Mouse (Mus musculus): ENCODE data around the gene Fndc8.

The Fndc8 gene

DNA sequence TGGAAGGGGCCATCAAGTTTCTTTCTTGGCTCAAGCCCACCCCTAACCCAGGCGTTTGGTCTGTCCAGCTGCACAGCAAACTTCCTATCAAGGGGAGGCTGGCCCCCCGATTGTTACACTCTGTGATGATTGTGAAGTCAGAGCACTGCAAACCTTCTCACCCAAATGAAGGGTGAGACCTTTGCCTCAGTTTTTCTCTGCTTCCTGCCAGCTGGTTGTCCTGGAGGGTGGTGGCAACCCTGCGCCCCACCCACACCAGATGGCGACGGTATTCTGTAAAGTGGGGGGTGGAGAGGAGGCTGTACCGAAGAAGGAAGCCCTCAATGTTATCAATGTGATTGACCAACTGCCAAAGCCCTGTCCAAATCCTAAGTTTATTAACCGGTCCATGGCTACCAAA lies at the start of gene Fndc8:
Fndc8 (plus strand) TSS at position 189 of the 400 bp plus-strand sequence.
- DNase-seq (ENCODE audit: low read depth, low spot score), result no peak
- no peaks in the 10 kb centered on the region for H3K36me3 ChIP-seq (ENCODE audit: control insufficient read depth, insufficient read depth, low read length, poor library complexity, severe bottlenecking)
- H3K27me3 ChIP-seq (ENCODE audit: control insufficient read depth, insufficient read depth, low read length, poor library complexity, severe bottlenecking), result no peaks in the 10 kb centered on the region

GRCm38 (mm10) chr11:82844771-82845414 lies 47.0 kb upstream of the Fndc8 start:
- no peak for DNase-seq (ENCODE audit: low read depth, low spot score)
- no peaks in the 10 kb centered on the region for H3K36me3 ChIP-seq (ENCODE audit: control insufficient read depth, insufficient read depth, low read length, poor library complexity, severe bottlenecking)
- no peaks in the 10 kb centered on the region for H3K27me3 ChIP-seq (ENCODE audit: control insufficient read depth, insufficient read depth, low read length, poor library complexity, severe bottlenecking)

GRCm38 (mm10) chr11:82845415-82846078 lies 46.4 kb upstream of the Fndc8 start:
- DNase-seq (ENCODE audit: low read depth, low spot score), result peak; percentile 67
- H3K36me3 ChIP-seq (ENCODE audit: control insufficient read depth, insufficient read depth, low read length, poor library complexity, severe bottlenecking), result no peaks in the 10 kb centered on the region
- H3K27me3 ChIP-seq (ENCODE audit: control insufficient read depth, insufficient read depth, low read length, poor library complexity, severe bottlenecking), result no peaks in the 10 kb centered on the region

DNA sequence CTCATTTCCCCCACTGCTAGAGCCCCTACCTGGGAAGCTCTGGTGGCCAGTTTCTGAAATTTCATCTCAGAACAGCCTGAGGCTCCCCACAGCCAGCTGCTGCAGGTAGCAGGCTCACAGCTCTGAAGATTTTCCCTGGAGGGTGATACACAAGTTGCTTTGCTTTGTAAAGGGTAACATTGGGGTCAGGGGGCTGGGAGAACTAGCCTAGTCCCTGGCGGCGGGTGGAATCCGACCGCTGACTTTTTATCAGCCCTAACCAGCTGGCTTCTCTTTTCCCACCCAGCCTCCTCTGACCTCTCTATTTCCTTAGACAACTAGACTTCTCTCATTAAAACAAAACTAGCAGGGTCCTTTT lies 45.9 kb upstream of the Fndc8 start:
- Histone ChIP-seq H3K27me3 (ENCODE audit: control insufficient read depth, insufficient read depth, low read length, poor library complexity, severe bottlenecking) (no peaks in the 10 kb centered on the region), H3K36me3 (ENCODE audit: control insufficient read depth, insufficient read depth, low read length, poor library complexity, severe bottlenecking) (no peaks in the 10 kb centered on the region)
- DNase-seq (ENCODE audit: low read depth, low spot score), result no peak

- no peak for DNase-seq (ENCODE audit: low read depth, low spot score)
Observed at GRCm38 (mm10) chr11:82846938-82847337, 45.0 kb upstream of the Fndc8 start.

DNA sequence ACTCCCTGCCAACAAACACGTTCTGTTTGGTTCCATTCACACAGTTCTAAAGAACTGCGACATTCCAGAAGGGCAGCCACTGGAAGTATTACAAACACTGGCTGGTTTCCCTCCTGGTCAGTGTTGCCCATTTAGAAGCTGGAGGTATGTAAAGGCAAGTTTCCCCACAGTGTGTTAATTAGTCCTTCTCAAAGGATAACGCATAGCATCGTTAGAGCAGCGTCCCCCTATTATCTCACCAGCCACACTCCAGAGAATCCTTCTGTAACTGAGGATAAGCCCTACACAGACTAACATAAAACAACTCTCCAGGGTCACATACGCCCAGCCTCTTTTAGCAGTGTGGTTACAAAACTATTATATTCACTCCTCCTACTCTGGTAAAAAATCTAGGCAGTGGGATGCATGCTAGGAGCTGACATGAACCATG lies 44.3 kb upstream of the Fndc8 start:
- H3K27me3 ChIP-seq (ENCODE audit: control insufficient read depth, insufficient read depth, low read length, poor library complexity, severe bottlenecking), result no peaks in the 10 kb centered on the region
- no peaks in the 10 kb centered on the region for H3K36me3 ChIP-seq (ENCODE audit: control insufficient read depth, insufficient read depth, low read length, poor library complexity, severe bottlenecking)
- DNase-seq (ENCODE audit: low read depth, low spot score), result no peak

More at GRCm38 (mm10) chr11:82846938-82847337, 45.0 kb upstream of the Fndc8 start:
- Histone ChIP-seq H3K36me3 (ENCODE audit: control insufficient read depth, insufficient read depth, low read length, poor library complexity, severe bottlenecking) (no peaks in the 10 kb centered on the region), H3K27me3 (ENCODE audit: control insufficient read depth, insufficient read depth, low read length, poor library complexity, severe bottlenecking) (no peaks in the 10 kb centered on the region)

GRCm38 (mm10) chr11:82850259-82850658 lies 41.7 kb upstream of the Fndc8 start:
- no peaks in the 10 kb centered on the region for H3K36me3 ChIP-seq (ENCODE audit: control insufficient read depth, insufficient read depth, low read length, poor library complexity, severe bottlenecking)
- no peak for DNase-seq (ENCODE audit: low read depth, low spot score)
- no peaks in the 10 kb centered on the region for H3K27me3 ChIP-seq (ENCODE audit: control insufficient read depth, insufficient read depth, low read length, poor library complexity, severe bottlenecking)

GRCm38 (mm10) chr11:82852115-82852514 lies 39.8 kb upstream of the Fndc8 start:
- Histone ChIP-seq H3K36me3 (ENCODE audit: control insufficient read depth, insufficient read depth, low read length, poor library complexity, severe bottlenecking) (no peaks in the 10 kb centered on the region), H3K27me3 (ENCODE audit: control insufficient read depth, insufficient read depth, low read length, poor library complexity, severe bottlenecking) (no peaks in the 10 kb centered on the region)
- DNase-seq (ENCODE audit: low read depth, low spot score), result no peak

DNA sequence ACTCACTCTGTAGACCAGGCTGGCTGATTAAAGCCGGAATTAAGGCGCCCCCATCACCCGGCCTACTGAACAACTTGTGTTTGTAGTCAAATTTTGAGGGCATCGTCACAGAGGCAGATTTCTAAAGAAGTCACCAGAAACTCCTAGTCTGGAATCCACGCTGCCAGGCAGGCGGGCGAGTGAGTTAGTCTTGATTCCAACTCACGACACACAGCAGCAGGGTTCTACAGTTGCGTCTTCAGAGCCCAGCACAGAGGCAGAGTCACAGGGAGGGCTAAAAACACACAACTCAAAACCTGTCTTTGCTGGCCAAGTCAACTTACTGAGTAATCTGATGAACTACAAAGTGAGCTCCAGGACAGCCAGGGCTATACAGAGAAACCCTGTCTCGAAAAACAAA lies 39.4 kb upstream of the Fndc8 start:
- no peak for DNase-seq (ENCODE audit: low read depth, low spot score)
- Histone ChIP-seq H3K36me3 (ENCODE audit: control insufficient read depth, insufficient read depth, low read length, poor library complexity, severe bottlenecking) (no peaks in the 10 kb centered on the region), H3K27me3 (ENCODE audit: control insufficient read depth, insufficient read depth, low read length, poor library complexity, severe bottlenecking) (no peaks in the 10 kb centered on the region)

DNA sequence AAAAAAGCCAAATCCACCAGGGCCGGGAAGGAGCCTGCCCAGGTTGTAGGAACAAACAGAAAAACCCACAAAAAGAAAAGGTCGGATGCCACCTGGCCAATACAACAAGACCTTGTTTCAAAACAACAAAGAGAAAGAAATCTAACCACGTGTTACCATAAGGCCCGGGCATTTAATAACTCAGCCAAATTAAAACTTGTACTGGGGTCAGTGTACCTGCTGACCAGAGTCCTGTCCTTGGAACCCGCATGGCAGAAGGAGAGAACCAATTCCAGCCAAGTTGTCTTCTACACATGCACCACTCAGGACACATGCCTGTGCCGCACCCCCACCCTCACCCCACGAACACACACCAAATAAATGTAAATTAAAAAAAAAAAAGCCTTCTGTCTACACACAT lies 39.0 kb upstream of the Fndc8 start:
- no peak for DNase-seq (ENCODE audit: low read depth, low spot score)
- Histone ChIP-seq H3K36me3 (ENCODE audit: control insufficient read depth, insufficient read depth, low read length, poor library complexity, severe bottlenecking) (no peaks in the 10 kb centered on the region), H3K27me3 (ENCODE audit: control insufficient read depth, insufficient read depth, low read length, poor library complexity, severe bottlenecking) (no peaks in the 10 kb centered on the region)

DNA sequence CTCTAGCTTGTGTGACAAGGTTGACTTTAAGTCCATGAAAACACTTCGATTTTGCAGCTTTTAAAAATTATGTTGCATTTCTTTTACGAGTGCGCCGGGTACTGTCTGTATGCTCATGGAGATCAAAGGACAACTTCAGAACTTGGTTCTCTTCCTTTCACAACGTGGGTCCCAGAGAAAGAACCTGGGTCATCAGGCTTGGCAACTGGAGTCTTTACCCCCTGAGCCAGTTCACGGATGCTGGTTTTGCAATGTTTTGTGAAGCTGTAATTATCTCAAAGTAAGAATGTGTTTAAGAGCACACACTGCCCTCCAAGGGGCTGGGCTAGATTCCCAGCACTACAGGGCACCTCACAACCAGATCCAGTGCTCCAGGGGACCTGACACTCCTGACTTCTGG lies 37.8 kb upstream of the Fndc8 start:
- Histone ChIP-seq H3K36me3 (ENCODE audit: control insufficient read depth, insufficient read depth, low read length, poor library complexity, severe bottlenecking) (no peaks in the 10 kb centered on the region), H3K27me3 (ENCODE audit: control insufficient read depth, insufficient read depth, low read length, poor library complexity, severe bottlenecking) (no peaks in the 10 kb centered on the region)
- no peak for DNase-seq (ENCODE audit: low read depth, low spot score)

GRCm38 (mm10) chr11:82855327-82855973 lies 36.5 kb upstream of the Fndc8 start:
- no peaks in the 10 kb centered on the region for H3K27me3 ChIP-seq (ENCODE audit: control insufficient read depth, insufficient read depth, low read length, poor library complexity, severe bottlenecking)
- DNase-seq (ENCODE audit: low read depth, low spot score), result no peak
- no peaks in the 10 kb centered on the region for H3K36me3 ChIP-seq (ENCODE audit: control insufficient read depth, insufficient read depth, low read length, poor library complexity, severe bottlenecking)

DNA sequence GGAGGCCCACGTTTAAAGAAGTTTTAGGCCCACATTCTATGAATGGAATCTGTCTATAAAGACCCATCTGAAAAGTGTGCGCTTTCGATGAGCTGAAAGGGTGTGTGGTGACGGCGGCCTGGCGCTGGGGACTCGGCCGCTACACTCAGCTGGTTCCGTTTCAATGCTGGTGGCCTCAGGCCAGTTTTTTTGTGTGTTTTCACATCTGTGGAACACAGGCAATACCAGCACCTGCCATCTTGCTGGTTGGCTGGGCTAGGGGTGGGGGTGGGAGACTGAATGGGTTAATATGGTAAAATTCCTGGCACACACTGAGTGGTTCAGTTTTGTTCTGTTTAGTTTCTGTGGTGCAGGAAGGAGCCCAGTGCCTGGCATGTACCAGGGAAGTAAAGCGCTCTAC lies 35.9 kb upstream of the Fndc8 start:
- Histone ChIP-seq H3K27me3 (ENCODE audit: control insufficient read depth, insufficient read depth, low read length, poor library complexity, severe bottlenecking) (no peaks in the 10 kb centered on the region), H3K36me3 (ENCODE audit: control insufficient read depth, insufficient read depth, low read length, poor library complexity, severe bottlenecking) (no peaks in the 10 kb centered on the region)
- no peak for DNase-seq (ENCODE audit: low read depth, low spot score)

- Histone ChIP-seq H3K27me3 (ENCODE audit: control insufficient read depth, insufficient read depth, low read length, poor library complexity, severe bottlenecking) (no peaks in the 10 kb centered on the region), H3K36me3 (ENCODE audit: control insufficient read depth, insufficient read depth, low read length, poor library complexity, severe bottlenecking) (no peaks in the 10 kb centered on the region)
- no peak for DNase-seq (ENCODE audit: low read depth, low spot score)
Observed at GRCm38 (mm10) chr11:82857307-82857848, 34.5 kb upstream of the Fndc8 start.

- no peaks in the 10 kb centered on the region; the same call in 1 of the 2 replicates for H3K27me3 ChIP-seq (ENCODE audit: control insufficient read depth, insufficient read depth, low read length, poor library complexity, severe bottlenecking)
Observed at GRCm38 (mm10) chr11:82860759-82861158, 31.2 kb upstream of the Fndc8 start.

More at GRCm38 (mm10) chr11:82860759-82861158, 31.2 kb upstream of the Fndc8 start:
- H3K36me3 ChIP-seq (ENCODE audit: control insufficient read depth, insufficient read depth, low read length, poor library complexity, severe bottlenecking), result no peaks in the 10 kb centered on the region
- DNase-seq (ENCODE audit: low read depth, low spot score), result no peak
